Mouse (Mus musculus) lung, adult 2 months (tissue): ENCODE measurements around the gene Tmprss12. TPM values are rescaled to one million over a fixed set of nuclear protein-coding genes. Genes with fewer than 3 reads are reported as not detected.
"Not testable (repeated sequence)": the region's sequence is repeated elsewhere in the genome, so short reads cannot be mapped to it uniquely, and the experiment has no call there.

Experiments used
- DNase-seq: peaks from one replicate; pipeline ENCODE4 v3.0.0; 2022
- H3K4me1 ChIP-seq: fragments of 200-500 bp; 2 replicates; pipeline ENCODE4 v1.6.1; 2011; ENCODE audit warnings: low read length; ENCODE audit not compliant: control insufficient read depth, insufficient read depth
- H3K4me3 ChIP-seq: fragments of 200-500 bp; replicated peaks from 2 replicates; pipeline ENCODE3; 2011; ENCODE audit warnings: low read depth, mild to moderate bottlenecking, control low read depth, low read length; ENCODE audit errors: extremely low read depth
- CTCF ChIP-seq: fragments of 200-500 bp; IDR thresholded peaks from 2 replicates; pipeline ENCODE4 v1.5.1; 2011; ENCODE audit warnings: mild to moderate bottlenecking, low read length, control low read depth; ENCODE audit not compliant: insufficient read depth
- POLR2A ChIP-seq: fragments of 200-500 bp; IDR thresholded peaks from 2 replicates; pipeline ENCODE4 v1.6.1; 2011; ENCODE audit warnings: low read depth, mild to moderate bottlenecking, control low read depth, low read length, borderline replicate concordance; ENCODE audit errors: extremely low read depth
- WGBS: fragments of 180-500 bp; shearing (Covaris S2); methylation state at CpG from one replicate; pipeline ENCODE4 v1.1.7; 2018; 5-methylcytosine and 5-hydroxymethylcytosine counted together
- polyA plus RNA-seq: library from polyadenylated mRNA; depleted of rRNA; stranded (reverse); fragments of >200 nt; gene quantifications from 2 replicates; pipeline ENCODE4 v1.2.3, GENCODE M21; 2012

The Tmprss12 gene
- polyA plus RNA-seq, 1 experiment, result not detected

GRCm38 (mm10) chr15:100271411-100271810 is 9.2 kb upstream of the Tmprss12 start:
- TF ChIP-seq CTCF, result no peak
- no peak for TF ChIP-seq POLR2A
- DNase-seq, result no peak
- Histone ChIP-seq H3K4me1 (no peaks in the 10 kb centered on the region; the same call in 1 of the 2 replicates), H3K4me3 (no peak overlapping the region)
- 78% methylated on average over 14 of the region's 14 CpGs for WGBS

DNA sequence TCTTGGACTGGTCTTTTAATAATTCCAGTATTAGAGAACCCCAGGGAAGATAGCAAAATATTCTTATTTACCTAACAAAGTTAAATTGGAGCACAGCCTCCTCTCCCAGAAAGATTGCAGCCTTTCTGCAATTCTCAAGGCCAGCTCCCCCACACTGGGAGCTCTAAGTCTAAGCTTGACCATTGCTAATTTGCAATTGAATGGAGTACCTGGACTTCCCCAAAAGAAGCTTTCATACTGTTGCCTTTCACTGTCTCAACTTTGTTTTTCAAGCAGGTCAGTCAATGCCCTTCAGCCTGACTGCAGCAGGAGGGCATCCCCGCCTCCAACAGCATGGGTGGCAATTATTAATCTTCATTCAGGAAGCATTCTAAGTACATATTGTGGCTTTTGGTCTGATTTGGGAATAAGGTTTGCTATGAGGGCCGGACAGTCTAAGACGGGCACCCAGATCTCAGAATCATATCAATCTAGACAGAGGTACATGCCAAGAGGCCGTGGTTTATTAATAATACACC is 6.8 kb upstream of the Tmprss12 start:
- DNase-seq, H3K4me1 ChIP-seq, H3K4me3 ChIP-seq: not testable (repeated sequence)
- 94% methylated on average over 4 of the region's 4 CpGs for WGBS

GRCm38 (mm10) chr15:100274790-100275559 is 5.7 kb upstream of the Tmprss12 start:
- DNase-seq, result no peak
- Histone ChIP-seq H3K4me3 (no peak overlapping the region), H3K4me1 (no peaks in the 10 kb centered on the region; the same call in 1 of the 2 replicates)
- TF ChIP-seq CTCF, result no peak
- TF ChIP-seq POLR2A, result no peak
- WGBS, result 81% methylated on average over 7 of the region's 7 CpGs

- TF ChIP-seq CTCF (no peak), POLR2A (no peak)
- DNase-seq, result no peak
- WGBS, result 92% methylated on average over 4 of the region's 4 CpGs
- H3K4me3 ChIP-seq, result no peak overlapping the region
- H3K4me1 ChIP-seq, result no peaks in the 10 kb centered on the region; the same call in 1 of the 2 replicates
Measured at GRCm38 (mm10) chr15:100276403-100276802, 4.2 kb upstream of the Tmprss12 start.

DNA sequence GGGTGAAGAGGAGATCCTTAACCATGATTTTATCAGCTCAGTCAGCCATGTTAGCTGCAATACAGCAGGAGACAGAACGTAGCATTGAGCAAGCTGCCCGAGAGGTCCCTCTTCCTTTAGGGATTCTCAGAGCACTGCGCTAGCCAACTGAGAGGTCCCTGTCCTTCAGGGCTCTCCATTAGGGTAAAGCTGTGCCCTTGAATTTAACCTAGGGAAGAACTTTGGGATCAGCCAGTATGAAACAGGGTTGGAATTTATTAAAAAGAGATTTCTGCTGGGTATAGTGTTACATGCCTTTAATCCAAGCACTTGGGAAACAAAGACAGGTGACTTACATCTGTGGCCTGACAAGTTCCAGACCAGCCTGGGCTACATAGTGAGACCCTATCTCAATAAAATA is 3.1 kb upstream of the Tmprss12 start:
- Histone ChIP-seq H3K4me1 (no peaks in the 10 kb centered on the region; the same call in 1 of the 2 replicates), H3K4me3 (no peak overlapping the region)
- TF ChIP-seq CTCF, result no peak
- TF ChIP-seq POLR2A, result no peak
- no peak for DNase-seq
- WGBS, result 91% methylated on average over 3 of the region's 3 CpGs

GRCm38 (mm10) chr15:100288980-100289379 is 8.3 kb downstream of the Tmprss12 start:
- DNase-seq, result no peak
- 94% methylated on average over 6 of the region's 6 CpGs for WGBS
- TF ChIP-seq CTCF, result no peak
- no peak for TF ChIP-seq POLR2A
- Histone ChIP-seq H3K4me3 (no peak overlapping the region), H3K4me1 (no peaks in the 10 kb centered on the region)

- 72% methylated on average over 5 of the region's 5 CpGs for WGBS
- no peaks in the 10 kb centered on the region for H3K4me1 ChIP-seq
- H3K4me3 ChIP-seq, result no peak overlapping the region
- no peak for DNase-seq
- TF ChIP-seq POLR2A (no peak), CTCF (no peak)
Measured at GRCm38 (mm10) chr15:100290858-100291257, 10.2 kb downstream of the Tmprss12 start.

GRCm38 (mm10) chr15:100292326-100292725 is 11.7 kb downstream of the Tmprss12 start:
- H3K4me3 ChIP-seq, result no peak overlapping the region
- DNase-seq, result no peak
- no peaks in the 10 kb centered on the region for H3K4me1 ChIP-seq
- WGBS, result 48% methylated on average over 7 of the region's 7 CpGs
- TF ChIP-seq CTCF (no peak), POLR2A (no peak)

DNA sequence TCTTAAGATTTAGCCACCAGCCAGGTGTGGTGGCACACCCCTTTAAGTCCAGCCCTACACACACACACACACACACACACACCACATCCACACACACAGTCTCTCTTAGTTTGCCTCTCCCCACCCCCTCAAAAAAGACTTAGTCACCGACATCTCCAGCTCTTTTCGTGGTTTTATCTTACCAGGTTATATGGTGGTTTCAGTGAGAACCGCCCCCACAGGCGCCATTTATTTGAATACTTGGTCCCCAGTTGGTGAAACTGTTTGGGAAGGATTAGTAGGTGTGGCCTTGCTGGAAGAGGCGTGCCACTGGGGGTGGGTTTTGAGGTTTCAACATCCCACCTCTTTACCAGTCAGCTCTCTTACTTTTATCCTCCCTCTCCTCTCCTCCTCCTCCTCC is 17.2 kb downstream of the Tmprss12 start:
- no peak for DNase-seq
- 89% methylated on average over 5 of the region's 5 CpGs for WGBS
- no peak for TF ChIP-seq POLR2A
- TF ChIP-seq CTCF, result no peak
- Histone ChIP-seq H3K4me1 (no peaks in the 10 kb centered on the region), H3K4me3 (no peak overlapping the region)

DNA sequence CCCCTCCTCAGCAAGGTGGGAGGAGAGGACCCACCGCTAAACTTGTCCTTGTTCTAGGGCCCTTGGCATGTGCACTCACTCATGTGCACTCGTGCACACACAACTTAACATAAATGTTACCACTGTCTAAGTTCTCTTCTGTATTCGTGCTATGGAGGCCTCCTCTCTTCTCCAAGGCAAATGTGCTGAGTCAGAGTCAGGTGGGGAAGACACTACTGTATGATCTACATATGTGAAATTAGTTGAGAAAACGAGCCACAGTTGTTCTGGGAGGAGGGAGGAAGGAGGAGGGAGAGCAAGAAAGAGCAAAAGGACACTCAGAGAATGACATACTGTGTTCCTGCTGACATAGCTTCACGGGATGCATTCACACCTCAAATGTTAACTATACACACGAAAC is 19.9 kb downstream of the Tmprss12 start:
- no peak for TF ChIP-seq POLR2A
- no peak for TF ChIP-seq CTCF
- Histone ChIP-seq H3K4me1 (no peaks in the 10 kb centered on the region), H3K4me3 (no peak overlapping the region)
- WGBS, result 69% methylated on average over 6 of the region's 6 CpGs
- no peak for DNase-seq

DNA sequence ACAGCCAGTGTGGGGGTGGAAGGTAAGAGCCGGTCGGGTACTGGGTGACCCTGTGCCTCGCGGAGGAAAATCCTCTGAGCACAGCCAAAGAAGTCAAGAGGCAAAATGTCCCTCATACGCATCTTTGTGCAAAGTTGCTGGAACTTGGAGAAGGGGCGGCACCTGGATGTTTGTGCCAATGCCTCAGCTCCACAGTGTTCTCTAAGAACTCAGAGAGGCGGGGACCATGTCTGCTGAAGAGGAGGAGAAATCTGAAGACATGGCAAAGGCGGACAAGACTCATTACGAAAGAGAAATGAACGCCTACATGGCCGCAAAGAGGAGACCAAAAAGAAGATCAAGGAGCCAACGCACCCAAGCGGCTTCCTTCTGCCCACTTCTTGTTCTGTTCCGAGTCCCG is 20.9 kb downstream of the Tmprss12 start:
- no peaks in the 10 kb centered on the region for H3K4me1 ChIP-seq
- H3K4me3 ChIP-seq, result no peak overlapping the region
- TF ChIP-seq POLR2A, result no peak
- no peak for TF ChIP-seq CTCF
- WGBS, result 74% methylated on average over 15 of the region's 15 CpGs
- no peak for DNase-seq
